Mouse (Mus musculus) heart, embryonic 10.5 days (tissue): ENCODE measurements around the gene Pip5k1c. TPM values are rescaled to one million over a fixed set of nuclear protein-coding genes. Genes with fewer than 3 reads are reported as not detected.

Source experiments
- DNase-seq: peaks from one replicate; pipeline ENCODE4 v3.0.0-alpha.2; 2017; ENCODE audit warnings: low spot score
- H3K27ac ChIP-seq: fragments of 300-500 bp; sonication (generic); 2 replicates; pipeline ENCODE4 v1.5.1; 2016; ENCODE audit warnings: mild to moderate bottlenecking
- H3K27me3 ChIP-seq: fragments of 300-500 bp; sonication (generic); 2 replicates; pipeline ENCODE4 v1.6.1; 2016; ENCODE audit warnings: mild to moderate bottlenecking; ENCODE audit not compliant: poor library complexity, insufficient read depth, severe bottlenecking
- H3K36me3 ChIP-seq: fragments of 300-500 bp; sonication (generic); 2 replicates; pipeline ENCODE4 v1.6.1; 2016; ENCODE audit warnings: mild to moderate bottlenecking, moderate library complexity
- H3K4me1 ChIP-seq: fragments of 300-500 bp; sonication (generic); 2 replicates; pipeline ENCODE4 v1.6.1; 2016; ENCODE audit warnings: mild to moderate bottlenecking
- H3K4me3 ChIP-seq: fragments of 300-500 bp; sonication (generic); 2 replicates; pipeline ENCODE4 v1.5.1; 2016; ENCODE audit warnings: mild to moderate bottlenecking, moderate library complexity
- H3K9me3 ChIP-seq: fragments of 300-500 bp; sonication (generic); 2 replicates; pipeline ENCODE4 v1.6.1; 2016; ENCODE audit warnings: mild to moderate bottlenecking, moderate library complexity
- WGBS: fragments of 180-500 bp; shearing (Covaris S2); methylation state at CpG from one replicate; pipeline ENCODE4 v1.1.7; 2016; 5-methylcytosine and 5-hydroxymethylcytosine counted together
- polyA plus RNA-seq: library from polyadenylated mRNA; unstranded; fragments of >200 nt; fragmentation: Nextera tagmentation; extraction: Ambion mirVana; gene quantifications from 2 replicates; pipeline ENCODE4 v1.2.1, GENCODE M21; 2016

The Pip5k1c gene
- polyA plus RNA-seq, 1 experiment from 2014 or later = 55.9 TPM

GRCm38 (mm10) chr10:81265540-81265939, 27.2 kb upstream of the Pip5k1c start:
- H3K36me3 ChIP-seq = peaks cover 51% of the 10 kb centered on the region

DNA sequence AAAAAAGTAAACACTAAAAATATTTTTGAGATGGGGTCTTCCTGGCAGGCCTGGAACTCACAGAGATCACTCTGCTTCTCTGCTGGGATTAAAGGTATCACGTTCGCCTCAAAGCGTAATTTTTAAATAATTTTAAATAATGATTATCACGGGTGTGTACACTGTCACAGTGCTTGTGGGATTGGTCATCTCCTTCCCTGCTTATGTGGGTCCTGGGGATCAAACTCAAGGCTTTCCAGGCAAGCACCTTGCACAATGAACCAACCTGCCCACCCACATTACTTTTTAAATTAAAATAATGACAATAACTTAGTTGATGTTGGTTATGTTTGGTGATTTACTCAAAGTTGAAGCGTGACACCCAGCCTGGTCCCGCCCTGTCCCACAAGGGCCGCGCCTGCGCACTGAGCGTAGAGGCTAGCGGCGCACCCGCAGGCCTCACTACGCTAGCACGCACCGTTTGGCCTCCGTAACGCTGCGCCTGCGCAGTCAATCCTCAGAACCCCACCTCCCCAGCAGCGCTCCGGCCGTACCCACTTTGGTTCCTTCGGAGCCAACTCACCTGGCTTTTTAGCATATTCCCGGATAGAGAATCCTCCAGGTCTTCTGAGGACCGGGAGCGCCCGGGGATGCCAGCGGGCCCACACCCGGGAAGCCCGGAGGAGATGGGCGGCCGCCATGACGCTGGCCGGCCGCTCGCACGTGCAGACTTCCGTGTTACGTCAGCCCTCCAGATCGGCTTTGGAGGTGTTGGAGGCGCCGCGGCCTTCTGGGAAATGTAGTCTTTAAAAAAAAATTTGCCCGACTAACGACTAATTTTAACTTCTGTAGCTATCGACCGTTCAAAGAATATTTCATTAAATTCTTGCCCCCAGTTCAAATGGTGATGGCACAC, 26.3 kb upstream of the Pip5k1c start, which contains the start of the genes Mrpl54 and Apba3:
TSS of gene Mrpl54 (minus strand) at position 724 of the 895 bp plus-strand sequence.
TSS of gene Apba3 (plus strand) at position 750 of the 895 bp plus-strand sequence.
- Histone ChIP-seq H3K27me3 (no peaks in the 10 kb centered on the region), H3K36me3 (peaks cover 60% of the 10 kb centered on the region), H3K9me3 (no peaks in the 10 kb centered on the region), H3K4me3 (peak within 1 kb of the TSS; percentile 73), H3K27ac (peak within 1 kb of the TSS; percentile 99), H3K4me1 (peaks cover 22% of the 10 kb centered on the region)
- 1% methylated on average over 48 of the region's 48 CpGs for WGBS
- peak; percentile 98 for DNase-seq

More at GRCm38 (mm10) chr10:81265540-81265939, 27.2 kb upstream of the Pip5k1c start:
- Histone ChIP-seq H3K27ac (0 out of 2 replicates have a peak overlapping the region, but pooled peaks have one; percentile 31), H3K27me3 (peaks cover 4% of the 10 kb centered on the region), H3K4me3 (peak overlapping the region; percentile 73), H3K4me1 (peaks cover 22% of the 10 kb centered on the region), H3K9me3 (no peaks in the 10 kb centered on the region; the same call in 1 of the 2 replicates)
- DNase-seq = no peak
- 91% methylated on average over 8 of the region's 8 CpGs for WGBS

- H3K36me3 ChIP-seq = peaks cover 61% of the 10 kb centered on the region
- no peaks in the 10 kb centered on the region for H3K9me3 ChIP-seq
- 3% methylated on average over 23 of the region's 23 CpGs for WGBS
- peak overlapping the region; percentile 86 for H3K27ac ChIP-seq
- peak; percentile 95 for DNase-seq
- peak overlapping the region; percentile 71 for H3K4me3 ChIP-seq
- no peaks in the 10 kb centered on the region for H3K27me3 ChIP-seq
- H3K4me1 ChIP-seq = peaks cover 22% of the 10 kb centered on the region
Observed at GRCm38 (mm10) chr10:81268056-81268455, 24.7 kb upstream of the Pip5k1c start.

GRCm38 (mm10) chr10:81268643-81269412, 23.9 kb upstream of the Pip5k1c start:
- H3K36me3 ChIP-seq = peaks cover 61% of the 10 kb centered on the region
- peak overlapping the region; percentile 86 for H3K27ac ChIP-seq
- no peaks in the 10 kb centered on the region for H3K9me3 ChIP-seq
- 82% methylated on average over 16 of the region's 16 CpGs for WGBS
- H3K4me1 ChIP-seq = peaks cover 17% of the 10 kb centered on the region
- DNase-seq = no peak
- H3K4me3 ChIP-seq = peak overlapping the region; percentile 71
- no peaks in the 10 kb centered on the region for H3K27me3 ChIP-seq

GRCm38 (mm10) chr10:81272356-81272755, 20.4 kb upstream of the Pip5k1c start:
- peaks cover 14% of the 10 kb centered on the region for H3K4me1 ChIP-seq
- 0 out of 2 replicates have a peak, but pooled peaks cover 11% of the 10 kb centered on the region for H3K27me3 ChIP-seq
- no peak overlapping the region for H3K27ac ChIP-seq
- no peak overlapping the region for H3K4me3 ChIP-seq
- H3K36me3 ChIP-seq = peaks cover 45% of the 10 kb centered on the region
- no peaks in the 10 kb centered on the region for H3K9me3 ChIP-seq
- WGBS = 95% methylated on average over 21 of the region's 21 CpGs
- DNase-seq = no peak

DNA sequence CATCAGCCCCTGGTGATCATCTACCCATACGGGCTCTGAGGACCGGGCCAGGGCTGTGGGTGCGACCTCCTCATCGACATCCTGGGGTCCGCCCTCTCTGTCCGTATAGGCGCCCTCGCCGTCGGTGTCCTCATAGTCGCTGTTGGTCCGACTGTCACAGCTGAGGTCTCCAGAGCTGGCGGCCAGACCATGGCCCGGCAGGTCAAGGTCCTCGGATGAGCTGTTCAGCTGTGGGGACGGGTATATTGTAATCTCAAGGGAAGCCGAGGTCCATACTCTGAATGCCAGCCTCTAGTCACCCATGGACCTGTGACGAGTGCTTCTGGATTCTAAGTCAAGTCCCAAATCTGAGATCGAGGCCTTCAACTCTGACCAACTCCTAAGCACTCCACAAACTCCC, 18.9 kb upstream of the Pip5k1c start:
- no peak overlapping the region for H3K4me3 ChIP-seq
- peaks cover 45% of the 10 kb centered on the region for H3K36me3 ChIP-seq
- no peak overlapping the region for H3K27ac ChIP-seq
- WGBS = 93% methylated on average over 19 of the region's 19 CpGs
- peaks cover 23% of the 10 kb centered on the region for H3K27me3 ChIP-seq
- H3K9me3 ChIP-seq = no peaks in the 10 kb centered on the region
- H3K4me1 ChIP-seq = peaks cover 9% of the 10 kb centered on the region
- no peak for DNase-seq

- H3K27me3 ChIP-seq = peaks cover 60% of the 10 kb centered on the region
- no peak overlapping the region for H3K27ac ChIP-seq
- H3K9me3 ChIP-seq = no peaks in the 10 kb centered on the region
- H3K36me3 ChIP-seq = peaks cover 15% of the 10 kb centered on the region
- peaks cover 16% of the 10 kb centered on the region for H3K4me1 ChIP-seq
- no peak overlapping the region for H3K4me3 ChIP-seq
- 73% methylated on average over 22 of the region's 22 CpGs for WGBS
- DNase-seq = no peak
Observed at GRCm38 (mm10) chr10:81277676-81278075, 15.1 kb upstream of the Pip5k1c start.

GRCm38 (mm10) chr10:81279496-81279895, 13.3 kb upstream of the Pip5k1c start:
- no peak overlapping the region; the same call in 1 of the 2 replicates for H3K4me3 ChIP-seq
- peak overlapping the region; percentile 44; the same call in 1 of the 2 replicates for H3K27ac ChIP-seq
- no peaks in the 10 kb centered on the region for H3K9me3 ChIP-seq
- no peak for DNase-seq
- peaks cover 78% of the 10 kb centered on the region for H3K27me3 ChIP-seq
- H3K36me3 ChIP-seq = no peaks in the 10 kb centered on the region; the same call in 1 of the 2 replicates
- peaks cover 16% of the 10 kb centered on the region for H3K4me1 ChIP-seq
- 32% methylated on average over 10 of the region's 10 CpGs for WGBS

- WGBS = 42% methylated on average over 6 of the region's 6 CpGs
- no peak for DNase-seq
- H3K9me3 ChIP-seq = no peaks in the 10 kb centered on the region
- peaks cover 30% of the 10 kb centered on the region for H3K4me1 ChIP-seq
- H3K36me3 ChIP-seq = no peaks in the 10 kb centered on the region; the same call in 1 of the 2 replicates
- no peak overlapping the region for H3K27ac ChIP-seq
- H3K4me3 ChIP-seq = no peak overlapping the region
- H3K27me3 ChIP-seq = peaks cover 83% of the 10 kb centered on the region
Observed at GRCm38 (mm10) chr10:81284189-81284588, 8.6 kb upstream of the Pip5k1c start.

- H3K27me3 ChIP-seq = peaks cover 83% of the 10 kb centered on the region
- H3K27ac ChIP-seq = no peak overlapping the region
- peak overlapping the region; percentile 55; the same call in 1 of the 2 replicates for H3K4me3 ChIP-seq
- no peaks in the 10 kb centered on the region; the same call in 1 of the 2 replicates for H3K36me3 ChIP-seq
- 9% methylated on average over 17 of the region's 17 CpGs for WGBS
- H3K4me1 ChIP-seq = peaks cover 29% of the 10 kb centered on the region
- no peaks in the 10 kb centered on the region for H3K9me3 ChIP-seq
- DNase-seq = no peak
Observed at GRCm38 (mm10) chr10:81284719-81285118, 8.0 kb upstream of the Pip5k1c start.

- peaks cover 29% of the 10 kb centered on the region for H3K4me1 ChIP-seq
- H3K36me3 ChIP-seq = no peaks in the 10 kb centered on the region
- no peaks in the 10 kb centered on the region for H3K9me3 ChIP-seq
- H3K27ac ChIP-seq = peak overlapping the region; percentile 84
- H3K27me3 ChIP-seq = peaks cover 83% of the 10 kb centered on the region
- peak; percentile 96 for DNase-seq
- 2% methylated on average over 54 of the region's 54 CpGs for WGBS
- H3K4me3 ChIP-seq = peak overlapping the region; percentile 55
Observed at GRCm38 (mm10) chr10:81285694-81286450, 6.9 kb upstream of the Pip5k1c start.

DNA sequence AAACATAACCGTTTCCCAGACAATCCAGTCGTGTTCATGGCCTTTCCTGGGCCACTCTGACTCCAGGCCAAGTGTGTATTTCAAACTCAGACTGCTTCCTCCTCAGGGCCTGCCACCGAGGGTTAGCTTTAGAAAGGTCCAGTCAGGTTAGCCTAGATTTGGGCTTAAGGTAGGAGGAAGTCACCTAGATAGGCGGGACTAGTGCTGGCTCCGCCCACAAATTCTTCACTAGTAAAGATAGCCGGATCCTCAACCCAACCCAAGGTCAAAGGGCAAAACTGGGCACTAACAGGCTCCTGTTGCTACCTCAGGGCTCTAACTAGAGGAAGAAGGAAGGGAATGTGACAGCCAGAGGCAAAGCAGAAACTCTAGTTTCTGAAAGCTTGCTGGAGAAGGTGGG, 6.2 kb upstream of the Pip5k1c start:
- Histone ChIP-seq H3K27me3 (peaks cover 83% of the 10 kb centered on the region), H3K9me3 (no peaks in the 10 kb centered on the region), H3K27ac (no peak overlapping the region), H3K36me3 (no peaks in the 10 kb centered on the region), H3K4me3 (no peak overlapping the region), H3K4me1 (peaks cover 30% of the 10 kb centered on the region)
- 38% methylated on average over 6 of the region's 6 CpGs for WGBS
- DNase-seq = no peak
